Mouse (Mus musculus) liver, postnatal 0 days (tissue): ENCODE measurements around the gene Tmem50b.

Experiments
- CTCF ChIP-seq: sonication (generic); IDR thresholded peaks from 2 replicates; pipeline ENCODE4 v1.5.1; 2016; ENCODE audit warnings: antibody characterized with exemption, low read depth
- EP300 ChIP-seq: IDR thresholded peaks from 2 replicates; pipeline ENCODE4 v1.6.1; 2016; ENCODE audit warnings: antibody characterized with exemption, low read depth, mild to moderate bottlenecking

DNA sequence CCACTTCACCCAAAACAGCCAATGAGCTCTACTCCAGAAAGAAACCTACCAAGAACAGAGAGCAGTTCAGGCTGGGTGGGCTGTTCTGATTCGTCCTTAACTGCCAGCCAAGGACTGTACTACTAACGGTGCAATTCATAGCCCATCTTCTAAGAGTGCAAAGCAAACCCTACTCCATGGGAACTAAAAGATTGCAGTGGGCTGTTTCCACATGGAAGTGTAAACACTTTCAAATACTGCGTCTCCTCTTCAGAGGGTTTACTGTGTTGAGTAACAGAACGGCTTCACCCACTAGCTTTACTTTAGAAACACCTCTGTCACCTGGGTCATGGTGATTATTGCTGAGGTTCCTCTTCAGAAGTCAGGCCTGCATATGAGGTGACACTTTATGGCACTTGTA is 3.5 kb upstream of the Tmem50b start:
- TF ChIP-seq EP300 (no peak), CTCF (no peak)
